Mouse (Mus musculus): ENCODE measurements around the gene Yeats4. TPM values are rescaled to one million over a fixed set of nuclear protein-coding genes. Genes with fewer than 3 reads are reported as not detected.

The Yeats4 gene
- 26.9 and 28.8 TPM in 2 replicates for polyA plus RNA-seq (2012; rRNA removed)

GRCm38 (mm10) chr10:117224102-117224990, at the start of gene Yeats4:
TSS of gene Yeats4 (minus strand) at chr10:117224507.

GRCm38 (mm10) chr10:117238603-117239002, 14.3 kb upstream of the Yeats4 start, which contains the start of gene 9530003J23Rik:
TSS of gene 9530003J23Rik (minus strand) at chr10:117238703.

Other genes with a start within 250 kb of the Yeats4 start
- 0.01 TPM in 1 of 2 replicates, not detected in the other for gene Best3, start 238.2 kb downstream of the Yeats4 start, polyA plus RNA-seq (2012; rRNA removed)
- not detected in 2 replicates for gene Lrrc10, start 179.2 kb downstream of the Yeats4 start, polyA plus RNA-seq (2012; rRNA removed)
- gene Cct2, start 160.7 kb downstream of the Yeats4 start, polyA plus RNA-seq (2012; rRNA removed): 87.5 and 91.5 TPM in 2 replicates
- gene Frs2, start 76.0 kb downstream of the Yeats4 start, polyA plus RNA-seq (2012; rRNA removed): 7.0 and 8.8 TPM in 2 replicates
- not detected in 2 replicates for gene 9530003J23Rik, start 14.2 kb upstream of the Yeats4 start, polyA plus RNA-seq (2012; rRNA removed)
- gene Lyz2, start 57.8 kb upstream of the Yeats4 start, polyA plus RNA-seq (2012; rRNA removed): 470 and 559 TPM in 2 replicates
- gene Lyz1, start 68.4 kb upstream of the Yeats4 start, polyA plus RNA-seq (2012; rRNA removed): 0.23 and 0.30 TPM in 2 replicates
- 19.7 and 21.7 TPM in 2 replicates for gene Cpsf6, start 155.5 kb upstream of the Yeats4 start, polyA plus RNA-seq (2012; rRNA removed)